Mouse (Mus musculus) neural tube, embryonic 15.5 days (tissue): ENCODE measurements around the gene Heatr3. TPM values are rescaled to one million over a fixed set of nuclear protein-coding genes. Genes with fewer than 3 reads are reported as not detected.

ENCODE experiments used
- ATAC-seq: fragments of 200-750 bp; cut with Nextera tagmentation; 2 replicates; pipeline ENCODE4 v1.8.0; 2017; ENCODE audit warnings: mild to moderate bottlenecking, moderate TSS enrichment, moderate library complexity; ENCODE audit not compliant: low FRiP score
- H3K27ac ChIP-seq: fragments of 300-500 bp; sonication (generic); replicated peaks from 2 replicates; pipeline ENCODE4 v1.5.1; 2015; ENCODE audit warnings: mild to moderate bottlenecking, inconsistent platforms
- H3K27me3 ChIP-seq: fragments of 300-500 bp; sonication (generic); replicated peaks from 2 replicates; pipeline ENCODE4 v1.6.1; 2015; ENCODE audit warnings: inconsistent platforms
- H3K36me3 ChIP-seq: fragments of 300-500 bp; sonication (generic); 2 replicates; pipeline ENCODE4 v1.6.1; 2015; ENCODE audit warnings: inconsistent platforms
- H3K4me1 ChIP-seq: fragments of 300-500 bp; sonication (generic); 2 replicates; pipeline ENCODE4 v1.6.1; 2015; ENCODE audit warnings: inconsistent platforms
- H3K4me2 ChIP-seq: fragments of 300-500 bp; sonication (generic); 2 replicates; pipeline ENCODE4 v1.6.1; 2015; ENCODE audit warnings: inconsistent platforms, mild to moderate bottlenecking, moderate library complexity
- H3K4me3 ChIP-seq: fragments of 300-500 bp; sonication (generic); replicated peaks from 2 replicates; pipeline ENCODE4 v1.5.1; 2015; ENCODE audit warnings: mild to moderate bottlenecking, inconsistent platforms
- H3K9ac ChIP-seq: fragments of 300-500 bp; sonication (generic); replicated peaks from 2 replicates; pipeline ENCODE4 v1.6.1; 2015; ENCODE audit warnings: mild to moderate bottlenecking, inconsistent platforms
- H3K9me3 ChIP-seq: fragments of 300-500 bp; sonication (generic); replicated peaks from 2 replicates; pipeline ENCODE4 v1.6.1; 2016; ENCODE audit warnings: inconsistent platforms
- WGBS: fragments of 180-500 bp; shearing (Covaris S2); methylation state at CpG from one replicate; pipeline ENCODE4 v1.1.7; 2015; ENCODE audit warnings: mixed read lengths; 5-methylcytosine and 5-hydroxymethylcytosine counted together
- polyA plus RNA-seq: library from polyadenylated mRNA; unstranded; fragments of >200 nt; fragmentation: Nextera tagmentation; extraction: Ambion mirVana; gene quantifications from 2 replicates; pipeline ENCODE4 v1.2.1, GENCODE M21; 2015

Gene Heatr3
- polyA plus RNA-seq = 39.7 and 39.9 TPM in 2 replicates

DNA sequence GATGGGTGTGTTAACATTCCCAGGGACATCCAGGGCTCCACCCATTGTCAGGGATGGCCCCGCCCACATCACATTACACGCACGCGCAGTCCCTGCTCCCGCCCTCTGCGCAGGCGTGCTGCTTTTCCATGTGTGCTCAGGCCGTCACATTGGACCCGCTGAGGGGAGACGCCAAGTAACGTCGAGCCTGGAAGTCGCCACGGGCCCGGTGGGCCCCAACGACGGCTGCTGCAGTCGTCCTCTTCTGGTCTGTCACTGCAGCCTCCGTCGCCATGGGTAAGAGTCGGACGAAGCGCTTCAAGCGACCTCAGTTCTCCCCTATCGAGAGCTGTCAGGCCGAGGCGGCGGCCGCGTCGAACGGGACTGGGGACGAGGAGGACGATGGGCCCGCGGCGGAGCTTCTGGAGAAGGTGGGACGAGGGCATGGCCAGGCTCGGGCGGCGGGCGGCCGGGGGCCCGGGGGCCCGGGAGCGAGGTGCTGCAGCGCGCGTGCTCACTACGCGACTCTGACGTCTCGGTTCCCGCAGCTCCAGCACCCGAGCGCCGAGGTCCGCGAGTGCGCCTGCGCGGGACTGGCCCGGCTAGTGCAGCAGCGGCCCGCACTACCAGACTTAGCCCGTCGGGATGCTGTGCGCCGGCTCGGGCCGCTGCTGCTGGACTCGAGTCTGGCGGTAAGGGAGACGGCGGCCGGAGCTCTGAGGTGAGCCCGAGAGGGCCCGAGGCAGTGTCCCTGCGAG lies at the start of gene Heatr3:
Heatr3 (plus strand) TSS at position 108 of the 737 bp plus-strand sequence.
- no peaks in the 10 kb centered on the region for H3K9me3 ChIP-seq
- H3K27ac ChIP-seq = peak within 1 kb of the TSS; percentile 97
- under 1% methylated on average over 65 of the region's 79 CpGs for WGBS

DNA sequence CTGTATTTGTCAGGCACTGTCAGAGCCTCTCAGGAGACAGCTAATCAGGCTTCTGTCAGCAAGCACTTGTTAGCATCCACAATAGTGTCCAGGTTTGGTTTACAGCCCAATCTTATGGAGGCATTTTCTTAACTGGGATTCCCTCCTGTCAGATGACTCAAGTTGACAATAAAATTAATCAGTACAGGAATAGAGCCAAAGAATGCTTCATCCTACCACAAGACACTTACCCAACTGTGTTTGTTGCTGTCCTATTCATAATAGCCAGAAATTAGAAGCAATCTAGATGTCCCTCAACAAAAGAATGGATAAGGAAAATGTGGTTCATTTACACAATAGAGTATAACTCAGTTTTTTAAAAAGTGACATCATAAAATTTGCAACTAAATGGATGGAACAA lies 49.6 kb upstream of the Heatr3 start:
- no peaks in the 10 kb centered on the region for H3K27me3 ChIP-seq
- no peak overlapping the region for H3K27ac ChIP-seq
- no peaks in the 10 kb centered on the region for H3K9me3 ChIP-seq
- no peaks in the 10 kb centered on the region for H3K36me3 ChIP-seq
- no peak overlapping the region for H3K4me2 ChIP-seq
- H3K9ac ChIP-seq = no peak overlapping the region
- no peak overlapping the region for H3K4me3 ChIP-seq
- ATAC-seq = no peak
- no peaks in the 10 kb centered on the region for H3K4me1 ChIP-seq

More for the DNA sequence above, at the start of gene Heatr3:
- Histone ChIP-seq H3K27me3 (no peaks in the 10 kb centered on the region), H3K4me3 (peak within 1 kb of the TSS; percentile 85), H3K9ac (peak within 1 kb of the TSS; percentile 92), H3K4me2 (peak within 1 kb of the TSS; percentile 65), H3K4me1 (peaks cover 21% of the 10 kb centered on the region), H3K36me3 (peaks cover 46% of the 10 kb centered on the region)
- peak; percentile 98 for ATAC-seq

DNA sequence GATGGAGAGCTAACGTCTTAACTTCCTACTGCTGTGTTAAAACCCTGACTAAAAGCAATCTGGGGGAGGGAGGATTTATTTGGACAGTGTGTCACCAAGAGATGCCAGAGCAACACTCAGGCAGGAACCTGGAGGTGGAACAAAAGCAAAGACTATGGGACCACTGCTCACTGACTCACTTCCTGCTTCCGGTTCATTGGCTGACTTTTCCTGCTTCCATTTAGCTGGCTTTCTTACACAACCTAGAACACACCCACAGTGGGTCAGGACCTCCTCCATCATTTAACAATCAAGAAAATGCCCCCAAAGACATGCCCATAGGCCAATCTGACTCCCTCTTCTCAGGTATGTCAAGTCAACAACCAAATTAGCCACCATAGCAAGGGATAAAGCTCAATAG lies 46.0 kb upstream of the Heatr3 start:
- Histone ChIP-seq H3K27me3 (no peaks in the 10 kb centered on the region), H3K27ac (no peak overlapping the region), H3K36me3 (no peaks in the 10 kb centered on the region), H3K9ac (no peak overlapping the region), H3K4me3 (no peak overlapping the region), H3K4me2 (no peak overlapping the region), H3K4me1 (no peaks in the 10 kb centered on the region), H3K9me3 (no peaks in the 10 kb centered on the region)
- 86% methylated on average over 2 of the region's 2 CpGs for WGBS
- no peak for ATAC-seq

DNA sequence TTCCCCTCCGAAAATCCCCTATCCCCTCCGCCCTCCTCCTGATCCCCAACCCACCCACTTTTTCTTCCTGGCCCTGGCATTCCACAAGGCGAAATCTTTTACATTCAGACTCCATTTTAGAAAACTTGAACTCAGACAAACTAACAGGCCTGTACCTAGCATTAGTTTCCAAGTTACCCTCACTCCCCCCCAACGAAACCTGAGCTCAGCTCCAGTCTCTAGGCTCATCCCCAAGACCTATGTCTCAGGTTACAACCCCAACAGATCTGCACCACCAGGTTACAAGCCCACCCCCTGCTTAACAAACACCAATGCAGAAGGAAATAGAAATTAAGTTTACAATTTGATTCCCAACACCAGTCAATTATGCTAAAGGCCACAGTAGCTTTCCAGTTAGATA lies 44.3 kb upstream of the Heatr3 start:
- 74% methylated on average over 4 of the region's 4 CpGs for WGBS
- H3K27me3 ChIP-seq = no peaks in the 10 kb centered on the region
- no peak overlapping the region for H3K9ac ChIP-seq
- H3K9me3 ChIP-seq = no peaks in the 10 kb centered on the region
- H3K4me2 ChIP-seq = no peak overlapping the region
- no peak for ATAC-seq
- H3K4me3 ChIP-seq = no peak overlapping the region
- H3K27ac ChIP-seq = no peak overlapping the region
- no peaks in the 10 kb centered on the region for H3K36me3 ChIP-seq
- no peaks in the 10 kb centered on the region for H3K4me1 ChIP-seq

DNA sequence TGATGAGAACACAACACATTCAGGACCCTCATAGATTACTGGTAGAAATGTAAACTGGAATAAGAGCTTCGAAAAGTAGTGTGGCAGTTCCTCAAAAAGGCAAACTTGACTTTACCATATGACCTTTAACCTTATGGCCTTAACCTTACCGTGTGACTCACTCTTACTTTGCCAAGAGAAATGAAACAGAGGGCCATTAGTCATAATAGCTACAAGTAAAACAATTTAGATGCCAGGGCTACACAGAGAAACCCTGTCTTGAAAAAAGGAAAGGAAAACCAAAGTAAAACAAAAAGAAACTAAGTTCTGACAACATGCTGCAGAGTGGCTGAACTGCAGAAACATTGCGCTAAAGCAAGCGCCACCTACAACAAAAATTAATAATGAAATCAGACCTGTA lies 38.8 kb upstream of the Heatr3 start:
- H3K4me1 ChIP-seq = no peaks in the 10 kb centered on the region
- H3K27ac ChIP-seq = no peak overlapping the region
- 92% methylated on average over 4 of the region's 4 CpGs for WGBS
- no peaks in the 10 kb centered on the region for H3K36me3 ChIP-seq
- no peaks in the 10 kb centered on the region for H3K27me3 ChIP-seq
- no peak overlapping the region for H3K4me2 ChIP-seq
- no peaks in the 10 kb centered on the region for H3K9me3 ChIP-seq
- no peak overlapping the region for H3K9ac ChIP-seq
- H3K4me3 ChIP-seq = no peak overlapping the region
- ATAC-seq = no peak

DNA sequence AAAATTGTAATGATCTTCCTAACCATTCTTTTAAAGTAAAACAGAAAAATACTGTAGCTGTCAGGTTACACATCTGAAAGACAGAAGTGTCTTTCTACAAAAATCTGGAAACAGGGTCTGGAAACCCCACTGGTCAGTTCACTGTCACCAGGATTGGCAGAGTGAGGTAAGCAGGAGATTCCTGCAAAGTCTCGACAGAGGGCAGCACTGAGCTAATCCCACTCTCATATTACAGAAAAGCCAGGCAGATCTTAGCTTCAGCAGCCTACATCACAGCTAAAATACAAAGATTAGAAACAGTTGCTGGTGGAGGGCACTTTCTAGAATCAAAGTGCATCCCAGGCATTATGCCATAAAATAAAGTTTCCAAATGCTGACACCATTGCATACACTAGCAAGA lies 38.1 kb upstream of the Heatr3 start:
- Histone ChIP-seq H3K4me2 (no peak overlapping the region), H3K36me3 (no peaks in the 10 kb centered on the region), H3K4me1 (no peaks in the 10 kb centered on the region), H3K27me3 (no peaks in the 10 kb centered on the region), H3K27ac (no peak overlapping the region), H3K9me3 (no peaks in the 10 kb centered on the region), H3K4me3 (no peak overlapping the region), H3K9ac (no peak overlapping the region)
- WGBS = 0% methylated on average over 1 of the region's 1 CpGs
- no peak for ATAC-seq

DNA sequence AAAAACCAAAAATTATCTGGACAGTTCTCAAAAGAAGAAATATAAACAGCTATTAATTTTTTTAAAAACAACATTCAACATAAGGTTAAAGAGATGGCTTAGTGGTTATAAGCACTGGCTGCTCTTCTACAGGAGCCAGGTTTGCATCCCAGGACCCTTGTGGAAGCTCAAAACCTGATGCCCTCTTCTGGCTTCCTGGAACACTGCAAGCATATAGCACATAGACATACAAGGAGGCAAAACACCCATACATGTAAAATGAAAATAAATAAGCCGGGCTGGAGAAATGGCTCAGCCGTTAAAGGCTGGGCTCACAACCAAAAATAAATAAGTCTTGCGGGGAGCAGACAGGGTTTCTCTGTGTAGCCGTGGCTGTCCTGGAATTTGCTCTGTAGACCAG lies 28.4 kb upstream of the Heatr3 start:
- Histone ChIP-seq H3K36me3 (no peaks in the 10 kb centered on the region), H3K9me3 (no peaks in the 10 kb centered on the region), H3K4me2 (no peak overlapping the region), H3K27me3 (0 out of 2 replicates have a peak, but pooled peaks cover 3% of the 10 kb centered on the region), H3K4me1 (no peaks in the 10 kb centered on the region), H3K9ac (no peak overlapping the region), H3K27ac (no peak overlapping the region), H3K4me3 (no peak overlapping the region)
- no peak for ATAC-seq
- 95% methylated on average over 4 of the region's 4 CpGs for WGBS

DNA sequence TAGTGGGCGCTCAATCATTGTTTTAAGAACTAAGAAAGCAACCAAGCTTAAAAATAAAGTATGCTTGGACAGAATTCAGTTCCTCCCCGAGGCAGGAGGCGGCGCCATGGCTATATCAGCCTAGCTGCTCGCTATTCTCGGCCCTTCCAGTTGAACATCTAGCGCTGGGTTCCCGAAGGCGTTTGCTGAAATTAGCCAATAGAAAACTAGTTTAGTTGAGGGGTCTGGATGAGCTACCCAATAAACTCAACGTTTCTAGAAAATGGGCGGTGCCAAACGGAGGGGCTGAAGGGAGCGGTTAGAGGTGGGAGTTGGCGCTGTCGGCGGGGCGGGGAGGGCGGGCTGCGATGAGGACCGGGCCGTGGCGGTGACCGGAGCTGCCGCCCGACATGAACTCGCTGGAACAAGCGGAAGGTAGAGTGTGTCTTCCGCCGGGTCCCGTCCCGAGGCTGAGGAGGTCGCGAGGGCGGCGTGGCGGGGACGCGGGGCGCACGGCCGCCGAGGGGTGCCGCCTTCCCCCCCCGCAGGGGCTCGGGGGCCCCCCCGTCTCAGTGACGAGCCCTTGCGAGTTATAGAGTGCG lies 19.1 kb upstream of the Heatr3 start, which contains the start of gene Cnep1r1:
Cnep1r1 (plus strand) TSS at position 314 of the 581 bp plus-strand sequence.
- H3K27ac ChIP-seq = peak within 1 kb of the TSS; percentile 77
- peak; percentile 100 for ATAC-seq
- H3K4me1 ChIP-seq = peaks cover 16% of the 10 kb centered on the region
- peak within 1 kb of the TSS; percentile 80 for H3K4me3 ChIP-seq
- peak within 1 kb of the TSS; percentile 87 for H3K9ac ChIP-seq
- under 1% methylated on average over 48 of the region's 49 CpGs for WGBS
- H3K27me3 ChIP-seq = no peaks in the 10 kb centered on the region
- H3K9me3 ChIP-seq = no peaks in the 10 kb centered on the region
- H3K36me3 ChIP-seq = peaks cover 8% of the 10 kb centered on the region
- peak within 1 kb of the TSS; percentile 77 for H3K4me2 ChIP-seq

DNA sequence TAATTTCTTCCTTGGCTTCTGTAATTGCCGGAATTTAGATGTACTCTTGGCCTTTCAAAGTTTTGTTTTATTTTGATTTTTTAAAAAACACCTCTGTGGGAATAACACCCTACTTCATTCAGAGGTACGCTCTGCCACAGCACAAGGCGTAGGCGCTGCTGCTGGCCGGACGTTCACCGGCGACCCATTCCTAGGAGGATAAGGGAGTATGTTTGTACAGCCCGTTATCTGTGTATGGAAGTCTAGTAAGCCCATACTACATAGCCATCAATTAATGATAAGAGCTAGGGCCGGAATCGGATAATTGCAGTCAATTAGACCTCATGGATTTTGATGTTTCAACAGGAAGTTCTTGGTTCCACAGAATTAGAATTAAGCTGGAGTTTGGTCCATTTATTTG lies 18.6 kb upstream of the Heatr3 start:
- Histone ChIP-seq H3K9ac (peak overlapping the region; percentile 87), H3K9me3 (no peaks in the 10 kb centered on the region), H3K4me2 (peak overlapping the region; percentile 77), H3K36me3 (peaks cover 8% of the 10 kb centered on the region), H3K4me1 (peaks cover 16% of the 10 kb centered on the region), H3K27me3 (no peaks in the 10 kb centered on the region), H3K27ac (peak overlapping the region; percentile 77), H3K4me3 (peak overlapping the region; percentile 80)
- 1% methylated on average over 11 of the region's 11 CpGs for WGBS
- peak; percentile 67; the same call in 1 of the 2 replicates for ATAC-seq

DNA sequence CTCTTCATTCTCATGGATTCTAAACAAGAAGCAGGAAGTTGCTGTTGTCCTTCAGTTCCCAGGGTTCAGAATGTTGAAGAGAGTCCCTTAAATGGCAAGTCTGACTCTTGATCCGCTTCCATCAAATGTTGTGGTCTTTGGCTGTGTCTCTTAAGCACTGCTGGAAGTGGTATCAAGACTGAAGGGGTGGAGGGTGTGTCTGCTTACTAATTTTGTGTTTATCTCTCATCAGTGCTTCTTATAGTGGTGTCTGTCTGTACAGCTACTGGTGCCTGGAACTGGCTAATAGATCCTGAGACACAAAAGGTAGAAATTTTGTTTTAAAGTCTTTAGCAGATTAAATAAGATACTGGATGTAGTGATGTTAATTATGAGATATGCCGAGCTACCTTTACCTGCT lies 12.8 kb upstream of the Heatr3 start:
- Histone ChIP-seq H3K4me2 (no peak overlapping the region), H3K9ac (no peak overlapping the region), H3K4me1 (peaks cover 6% of the 10 kb centered on the region), H3K9me3 (no peaks in the 10 kb centered on the region), H3K36me3 (peaks cover 31% of the 10 kb centered on the region), H3K27me3 (no peaks in the 10 kb centered on the region), H3K4me3 (no peak overlapping the region), H3K27ac (no peak overlapping the region)
- no peak for ATAC-seq
- 92% methylated on average over 2 of the region's 2 CpGs for WGBS

DNA sequence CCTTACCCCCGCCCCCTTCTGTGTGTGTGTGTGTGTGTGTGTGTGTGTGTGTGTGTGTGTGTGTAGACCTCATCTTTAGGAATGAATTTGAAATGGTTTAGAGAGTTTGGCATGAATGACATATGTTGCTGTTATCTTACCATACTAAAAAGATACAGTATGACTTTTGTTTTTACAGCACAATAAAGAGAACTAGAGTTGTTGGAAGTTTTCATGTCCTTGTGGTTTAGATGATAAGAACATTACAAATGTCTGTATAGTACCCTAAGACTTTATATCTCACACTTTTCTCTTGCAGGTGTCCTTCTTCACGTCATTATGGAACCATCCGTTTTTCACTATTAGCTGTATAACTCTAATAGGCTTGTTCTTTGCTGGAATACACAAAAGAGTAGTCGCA lies 8.3 kb upstream of the Heatr3 start:
- Histone ChIP-seq H3K36me3 (peaks cover 58% of the 10 kb centered on the region), H3K9ac (no peak overlapping the region), H3K9me3 (no peaks in the 10 kb centered on the region), H3K27me3 (no peaks in the 10 kb centered on the region), H3K4me1 (no peaks in the 10 kb centered on the region), H3K4me2 (no peak overlapping the region), H3K27ac (no peak overlapping the region), H3K4me3 (no peak overlapping the region)
- ATAC-seq = no peak
- 94% methylated on average over 4 of the region's 4 CpGs for WGBS

DNA sequence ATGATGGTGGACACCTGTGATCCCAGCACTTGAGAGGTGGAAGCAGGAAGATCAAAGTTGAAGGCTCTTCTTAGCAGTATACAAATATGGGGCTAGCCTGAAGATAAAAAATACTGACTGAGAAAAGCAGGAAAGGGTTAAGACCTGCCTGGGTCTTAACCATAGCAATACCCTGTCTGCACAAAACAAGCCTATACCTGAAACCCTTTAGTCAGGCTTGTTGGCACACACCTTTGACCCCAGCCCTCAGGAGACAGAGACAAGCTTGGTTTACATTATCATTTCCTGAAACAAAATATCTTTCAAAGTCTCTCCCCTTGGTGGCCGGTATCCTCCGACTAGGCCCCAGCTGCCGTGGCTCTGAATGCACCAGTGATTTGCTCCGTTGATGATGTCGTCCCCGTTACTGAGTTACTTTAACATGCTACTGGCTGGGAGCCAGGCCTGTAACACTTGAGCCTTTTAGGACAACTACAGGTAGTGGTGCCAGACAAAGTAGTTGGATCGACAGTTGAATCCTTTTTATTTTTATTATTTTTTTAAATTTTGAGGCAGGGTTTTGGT lies 6.8 kb upstream of the Heatr3 start:
- ATAC-seq = no peak
- 58% methylated on average over 7 of the region's 7 CpGs for WGBS
- Histone ChIP-seq H3K27ac (no peak overlapping the region), H3K4me3 (no peak overlapping the region), H3K9ac (no peak overlapping the region), H3K4me2 (no peak overlapping the region), H3K36me3 (peaks cover 62% of the 10 kb centered on the region), H3K9me3 (no peaks in the 10 kb centered on the region), H3K4me1 (no peaks in the 10 kb centered on the region), H3K27me3 (no peaks in the 10 kb centered on the region)
